Mouse (Mus musculus): Measurements from ENCODE around the gene Arhgap21. TPM values are rescaled to one million over a fixed set of nuclear protein-coding genes. Genes with fewer than 3 reads are reported as not detected.
"Not testable (repeated sequence)": the region's sequence is repeated elsewhere in the genome, so short reads cannot be mapped to it uniquely, and the experiment has no call there.

Arhgap21 gene
- polyA plus RNA-seq, 1 experiment from 2014 or later, result 19.2 TPM

- Histone ChIP-seq H3K4me1 (ENCODE audit: control insufficient read depth, insufficient read depth, low read length) (peaks cover 14% of the 10 kb centered on the region; the same call in 1 of the 2 replicates), H3K27me3 (ENCODE audit: control insufficient read depth, insufficient read depth, low read length) (no peaks in the 10 kb centered on the region), H3K9ac (replicated peaks; ENCODE audit: low read depth, low read length) (no peak overlapping the region), H3K4me3 (ENCODE audit: low read depth, low read length) (no peak overlapping the region), H3K4me2 (replicated peaks; ENCODE audit: low read depth, low read length) (no peak overlapping the region), H3K9me3 (ENCODE audit: control insufficient read depth, low read depth, low read length) (no peaks in the 10 kb centered on the region), H3K27ac (ENCODE audit: low read length) (no peak overlapping the region), H3K36me3 (ENCODE audit: control insufficient read depth, insufficient read depth, low read length) (no peaks in the 10 kb centered on the region)
- ATAC-seq (ENCODE audit: insufficient number of reproducible peaks, insufficient read depth, low FRiP score, low read depth), result no peak
These were observed 27.6 kb downstream of the Arhgap21 start for GRCm38 (mm10) chr2:20941105-20941504.

GRCm38 (mm10) chr2:20939367-20939766 is 29.3 kb downstream of the Arhgap21 start:
- Histone ChIP-seq H3K36me3 (ENCODE audit: control insufficient read depth, insufficient read depth, low read length) (no peaks in the 10 kb centered on the region), H3K4me3 (ENCODE audit: low read depth, low read length) (no peak overlapping the region), H3K9me3 (ENCODE audit: control insufficient read depth, low read depth, low read length) (no peaks in the 10 kb centered on the region), H3K9ac (replicated peaks; ENCODE audit: low read depth, low read length) (no peak overlapping the region), H3K4me2 (replicated peaks; ENCODE audit: low read depth, low read length) (no peak overlapping the region), H3K27ac (ENCODE audit: low read length) (no peak overlapping the region), H3K4me1 (ENCODE audit: control insufficient read depth, insufficient read depth, low read length) (peaks cover 14% of the 10 kb centered on the region; the same call in 1 of the 2 replicates), H3K27me3 (ENCODE audit: control insufficient read depth, insufficient read depth, low read length) (no peaks in the 10 kb centered on the region)
- ATAC-seq (ENCODE audit: insufficient number of reproducible peaks, insufficient read depth, low FRiP score, low read depth), result no peak
- 60% methylated on average over 3 of the region's 3 CpGs for WGBS

- Histone ChIP-seq H3K4me2 (replicated peaks; ENCODE audit: low read depth, low read length) (no peak overlapping the region), H3K27me3 (ENCODE audit: control insufficient read depth, insufficient read depth, low read length) (no peaks in the 10 kb centered on the region), H3K36me3 (ENCODE audit: control insufficient read depth, insufficient read depth, low read length) (no peaks in the 10 kb centered on the region), H3K4me1 (ENCODE audit: control insufficient read depth, insufficient read depth, low read length) (peaks cover 7% of the 10 kb centered on the region; the same call in 1 of the 2 replicates), H3K9ac (replicated peaks; ENCODE audit: low read depth, low read length) (no peak overlapping the region), H3K9me3 (ENCODE audit: control insufficient read depth, low read depth, low read length) (no peaks in the 10 kb centered on the region), H3K27ac (ENCODE audit: low read length) (no peak overlapping the region; the same call in 1 of the 2 replicates), H3K4me3 (ENCODE audit: low read depth, low read length) (no peak overlapping the region)
- peak; percentile 65; the same call in 1 of the 2 replicates for ATAC-seq (ENCODE audit: insufficient number of reproducible peaks, insufficient read depth, low FRiP score, low read depth)
- WGBS, result 52% methylated on average over 4 of the region's 4 CpGs
These were observed 32.0 kb downstream of the Arhgap21 start for GRCm38 (mm10) chr2:20936609-20937221.

GRCm38 (mm10) chr2:20934406-20934805 is 34.3 kb downstream of the Arhgap21 start:
- H3K9ac ChIP-seq (replicated peaks; ENCODE audit: low read depth, low read length), result no peak overlapping the region
- H3K4me2 ChIP-seq (replicated peaks; ENCODE audit: low read depth, low read length), result no peak overlapping the region
- H3K27ac ChIP-seq (ENCODE audit: low read length), result no peak overlapping the region
- no peaks in the 10 kb centered on the region for H3K36me3 ChIP-seq (ENCODE audit: control insufficient read depth, insufficient read depth, low read length)
- no peak for ATAC-seq (ENCODE audit: insufficient number of reproducible peaks, insufficient read depth, low FRiP score, low read depth)
- no peak overlapping the region for H3K4me3 ChIP-seq (ENCODE audit: low read depth, low read length)
- no peaks in the 10 kb centered on the region for H3K9me3 ChIP-seq (ENCODE audit: control insufficient read depth, low read depth, low read length)
- 0 out of 2 replicates have a peak, but pooled peaks cover 3% of the 10 kb centered on the region for H3K4me1 ChIP-seq (ENCODE audit: control insufficient read depth, insufficient read depth, low read length)
- H3K27me3 ChIP-seq (ENCODE audit: control insufficient read depth, insufficient read depth, low read length), result no peaks in the 10 kb centered on the region
- 83% methylated on average over 9 of the region's 9 CpGs for WGBS

- H3K27ac ChIP-seq (ENCODE audit: low read length), result no peak overlapping the region
- WGBS, result 75% methylated on average over 8 of the region's 8 CpGs
- no peaks in the 10 kb centered on the region for H3K4me1 ChIP-seq (ENCODE audit: control insufficient read depth, insufficient read depth, low read length)
- no peaks in the 10 kb centered on the region for H3K27me3 ChIP-seq (ENCODE audit: control insufficient read depth, insufficient read depth, low read length)
- no peaks in the 10 kb centered on the region for H3K36me3 ChIP-seq (ENCODE audit: control insufficient read depth, insufficient read depth, low read length)
- no peaks in the 10 kb centered on the region for H3K9me3 ChIP-seq (ENCODE audit: control insufficient read depth, low read depth, low read length)
- no peak overlapping the region for H3K9ac ChIP-seq (replicated peaks; ENCODE audit: low read depth, low read length)
- H3K4me3 ChIP-seq (ENCODE audit: low read depth, low read length), result no peak overlapping the region
- no peak overlapping the region for H3K4me2 ChIP-seq (replicated peaks; ENCODE audit: low read depth, low read length)
- no peak for ATAC-seq (ENCODE audit: insufficient number of reproducible peaks, insufficient read depth, low FRiP score, low read depth)
These were observed 35.9 kb downstream of the Arhgap21 start for GRCm38 (mm10) chr2:20932748-20933313.

GRCm38 (mm10) chr2:20931761-20932160 is 36.9 kb downstream of the Arhgap21 start:
- not testable (repeated sequence) for H3K9ac ChIP-seq (replicated peaks; ENCODE audit: low read depth, low read length); H3K9me3 ChIP-seq (ENCODE audit: control insufficient read depth, low read depth, low read length); ATAC-seq (ENCODE audit: insufficient number of reproducible peaks, insufficient read depth, low FRiP score, low read depth); H3K4me2 ChIP-seq (replicated peaks; ENCODE audit: low read depth, low read length); H3K27ac ChIP-seq (ENCODE audit: low read length); H3K4me1 ChIP-seq (ENCODE audit: control insufficient read depth, insufficient read depth, low read length); H3K4me3 ChIP-seq (ENCODE audit: low read depth, low read length); H3K36me3 ChIP-seq (ENCODE audit: control insufficient read depth, insufficient read depth, low read length); H3K27me3 ChIP-seq (ENCODE audit: control insufficient read depth, insufficient read depth, low read length)
- 94% methylated on average over 3 of the region's 4 CpGs for WGBS

- no peak overlapping the region for H3K9ac ChIP-seq (replicated peaks; ENCODE audit: low read depth, low read length)
- no peak overlapping the region for H3K27ac ChIP-seq (ENCODE audit: low read length)
- H3K4me2 ChIP-seq (replicated peaks; ENCODE audit: low read depth, low read length), result no peak overlapping the region
- no peaks in the 10 kb centered on the region for H3K9me3 ChIP-seq (ENCODE audit: control insufficient read depth, low read depth, low read length)
- H3K36me3 ChIP-seq (ENCODE audit: control insufficient read depth, insufficient read depth, low read length), result no peaks in the 10 kb centered on the region
- H3K4me3 ChIP-seq (ENCODE audit: low read depth, low read length), result no peak overlapping the region
- H3K4me1 ChIP-seq (ENCODE audit: control insufficient read depth, insufficient read depth, low read length), result no peaks in the 10 kb centered on the region
- no peaks in the 10 kb centered on the region for H3K27me3 ChIP-seq (ENCODE audit: control insufficient read depth, insufficient read depth, low read length)
- ATAC-seq (ENCODE audit: insufficient number of reproducible peaks, insufficient read depth, low FRiP score, low read depth), result no peak
These were observed 40.2 kb downstream of the Arhgap21 start for GRCm38 (mm10) chr2:20928454-20928853.

- 71% methylated on average over 1 of the region's 1 CpGs for WGBS
- Histone ChIP-seq H3K27me3 (ENCODE audit: control insufficient read depth, insufficient read depth, low read length) (no peaks in the 10 kb centered on the region), H3K9me3 (ENCODE audit: control insufficient read depth, low read depth, low read length) (no peaks in the 10 kb centered on the region), H3K27ac (ENCODE audit: low read length) (no peak overlapping the region), H3K9ac (replicated peaks; ENCODE audit: low read depth, low read length) (no peak overlapping the region), H3K4me2 (replicated peaks; ENCODE audit: low read depth, low read length) (no peak overlapping the region), H3K36me3 (ENCODE audit: control insufficient read depth, insufficient read depth, low read length) (no peaks in the 10 kb centered on the region), H3K4me3 (ENCODE audit: low read depth, low read length) (no peak overlapping the region), H3K4me1 (ENCODE audit: control insufficient read depth, insufficient read depth, low read length) (no peaks in the 10 kb centered on the region)
- ATAC-seq (ENCODE audit: insufficient number of reproducible peaks, insufficient read depth, low FRiP score, low read depth), result no peak
These were observed 43.7 kb downstream of the Arhgap21 start for GRCm38 (mm10) chr2:20924938-20925337.

GRCm38 (mm10) chr2:20922366-20922765 is 46.3 kb downstream of the Arhgap21 start:
- Histone ChIP-seq H3K9ac (replicated peaks; ENCODE audit: low read depth, low read length) (no peak overlapping the region), H3K9me3 (ENCODE audit: control insufficient read depth, low read depth, low read length) (no peaks in the 10 kb centered on the region), H3K4me1 (ENCODE audit: control insufficient read depth, insufficient read depth, low read length) (no peaks in the 10 kb centered on the region), H3K4me2 (replicated peaks; ENCODE audit: low read depth, low read length) (no peak overlapping the region), H3K36me3 (ENCODE audit: control insufficient read depth, insufficient read depth, low read length) (no peaks in the 10 kb centered on the region), H3K27me3 (ENCODE audit: control insufficient read depth, insufficient read depth, low read length) (no peaks in the 10 kb centered on the region), H3K4me3 (ENCODE audit: low read depth, low read length) (no peak overlapping the region), H3K27ac (ENCODE audit: low read length) (no peak overlapping the region)
- 15% methylated on average over 1 of the region's 1 CpGs for WGBS
- ATAC-seq (ENCODE audit: insufficient number of reproducible peaks, insufficient read depth, low FRiP score, low read depth), result no peak

Measured in stomach, embryonic 14.5 days (tissue).